Mouse (Mus musculus): ENCODE measurements around the gene Akt1s1.

DNA sequence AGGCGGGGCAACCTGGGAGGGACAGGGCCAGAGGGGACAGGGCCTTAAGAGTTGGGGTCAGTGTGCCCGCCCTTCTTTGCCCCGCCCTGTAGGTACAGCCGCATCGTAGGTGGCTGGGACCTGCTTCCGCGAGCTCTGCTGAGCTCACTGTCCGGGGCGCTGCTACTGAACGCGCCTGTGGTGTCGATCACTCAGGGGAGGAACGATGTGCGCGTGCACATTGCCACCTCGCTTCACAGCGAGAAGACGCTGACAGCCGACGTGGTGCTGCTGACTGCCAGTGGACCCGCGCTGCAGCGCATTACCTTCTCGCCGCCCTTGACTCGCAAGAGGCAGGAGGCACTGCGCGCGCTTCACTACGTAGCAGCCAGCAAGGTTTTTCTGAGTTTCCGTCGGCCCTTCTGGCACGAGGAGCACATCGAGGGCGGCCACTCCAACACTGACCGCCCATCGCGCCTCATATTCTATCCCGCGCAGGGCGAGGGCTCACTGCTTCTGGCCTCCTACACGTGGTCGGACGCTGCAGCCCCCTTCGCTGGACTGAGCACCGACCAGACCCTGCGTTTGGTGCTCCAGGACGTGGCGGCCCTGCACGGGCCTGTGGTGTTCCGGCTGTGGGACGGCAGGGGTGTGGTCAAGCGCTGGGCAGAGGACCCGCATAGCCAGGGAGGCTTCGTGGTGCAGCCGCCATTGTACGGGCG, 9.2 kb upstream of the Akt1s1 start:
- no peak for TF ChIP-seq CTCF (IDR thresholded peaks at IDR 0.05; ENCODE audit: low read depth, low read length)
- TF ChIP-seq POLR2A (IDR thresholded peaks at IDR 0.05; ENCODE audit: extremely low read depth, insufficient read depth, low read length), result no peak
